Mouse (Mus musculus) intestine, embryonic 16.5 days (tissue): ENCODE results near the gene Dlat. TPM values are rescaled to one million over a fixed set of nuclear protein-coding genes. Genes with fewer than 3 reads are reported as not detected.

ENCODE experiments used
- ATAC-seq: fragments of 200-750 bp; cut with Nextera tagmentation; 2 replicates; pipeline ENCODE4 v1.8.0; 2017; ENCODE audit warnings: moderate TSS enrichment, moderate library complexity
- H3K27ac ChIP-seq: fragments of 300-500 bp; sonication (generic); 2 replicates; pipeline ENCODE4 v1.5.1; 2014; ENCODE audit warnings: mild to moderate bottlenecking, low read length
- H3K27me3 ChIP-seq: fragments of 300-500 bp; sonication (generic); replicated peaks from 2 replicates; pipeline ENCODE4 v1.6.1; 2014; ENCODE audit warnings: low read length, control low read depth, mixed read lengths; ENCODE audit not compliant: control insufficient read depth, insufficient read depth
- H3K36me3 ChIP-seq: fragments of 300-500 bp; sonication (generic); 2 replicates; pipeline ENCODE4 v1.6.1; 2014; ENCODE audit warnings: low read length, control low read depth; ENCODE audit not compliant: control insufficient read depth, insufficient read depth
- H3K4me1 ChIP-seq: fragments of 300-500 bp; sonication (generic); 2 replicates; pipeline ENCODE4 v1.6.1; 2014; ENCODE audit warnings: low read length, control low read depth, mixed read lengths; ENCODE audit not compliant: control insufficient read depth, insufficient read depth
- H3K4me2 ChIP-seq: fragments of 300-500 bp; sonication (generic); 2 replicates; pipeline ENCODE4 v1.6.1; 2014; ENCODE audit warnings: low read depth, low read length, control low read depth
- H3K4me3 ChIP-seq: fragments of 300-500 bp; sonication (generic); 2 replicates; pipeline ENCODE4 v1.5.1; 2014; ENCODE audit warnings: mild to moderate bottlenecking, low read length
- H3K9ac ChIP-seq: fragments of 300-500 bp; sonication (generic); 2 replicates; pipeline ENCODE4 v1.6.1; 2014; ENCODE audit warnings: low read depth, low read length
- H3K9me3 ChIP-seq: fragments of 300-500 bp; sonication (generic); 2 replicates; pipeline ENCODE4 v1.6.1; 2016; ENCODE audit warnings: low read length, control low read depth; ENCODE audit not compliant: control insufficient read depth
- WGBS: fragments of 180-500 bp; shearing (Covaris S2); extraction: QIAGEN DNeasy Blood & Tissue Kit; methylation state at CpG from one replicate; pipeline ENCODE4 v1.1.7; 2014; 5-methylcytosine and 5-hydroxymethylcytosine counted together
- polyA plus RNA-seq: library from polyadenylated mRNA; unstranded; fragments of >200 nt; fragmentation: Nextera tagmentation; extraction: Ambion mirVana; gene quantifications from 2 replicates; pipeline ENCODE4 v1.2.1, GENCODE M21; 2015

The Dlat gene
- polyA plus RNA-seq, result 61.0 and 63.7 TPM in 2 replicates

- peak; percentile 93 for ATAC-seq
- H3K4me2 ChIP-seq, result peak within 1 kb of the TSS; percentile 78
- peak within 1 kb of the TSS; percentile 98 for H3K4me3 ChIP-seq
- H3K27ac ChIP-seq, result peak within 1 kb of the TSS; percentile 80
- no peaks in the 10 kb centered on the region for H3K36me3 ChIP-seq
- no peaks in the 10 kb centered on the region for H3K9me3 ChIP-seq
- H3K4me1 ChIP-seq, result peaks cover 14% of the 10 kb centered on the region
- WGBS, result under 1% methylated on average over 63 of the region's 63 CpGs
- peak within 1 kb of the TSS; percentile 95 for H3K9ac ChIP-seq
- H3K27me3 ChIP-seq, result no peaks in the 10 kb centered on the region
These were observed at the start of gene Dlat for GRCm38 (mm10) chr9:50659392-50660217. Dlat (minus strand) TSS chr9:50659780.

GRCm38 (mm10) chr9:50709108-50709507 lies 49.5 kb upstream of the Dlat start:
- no peaks in the 10 kb centered on the region for H3K4me1 ChIP-seq
- no peaks in the 10 kb centered on the region for H3K27me3 ChIP-seq
- no peak for ATAC-seq
- H3K9ac ChIP-seq, result no peak overlapping the region
- WGBS, result 27% methylated on average over 2 of the region's 2 CpGs
- no peaks in the 10 kb centered on the region for H3K36me3 ChIP-seq
- no peak overlapping the region for H3K27ac ChIP-seq
- no peak overlapping the region for H3K4me3 ChIP-seq
- no peaks in the 10 kb centered on the region for H3K9me3 ChIP-seq
- H3K4me2 ChIP-seq, result no peak overlapping the region

DNA sequence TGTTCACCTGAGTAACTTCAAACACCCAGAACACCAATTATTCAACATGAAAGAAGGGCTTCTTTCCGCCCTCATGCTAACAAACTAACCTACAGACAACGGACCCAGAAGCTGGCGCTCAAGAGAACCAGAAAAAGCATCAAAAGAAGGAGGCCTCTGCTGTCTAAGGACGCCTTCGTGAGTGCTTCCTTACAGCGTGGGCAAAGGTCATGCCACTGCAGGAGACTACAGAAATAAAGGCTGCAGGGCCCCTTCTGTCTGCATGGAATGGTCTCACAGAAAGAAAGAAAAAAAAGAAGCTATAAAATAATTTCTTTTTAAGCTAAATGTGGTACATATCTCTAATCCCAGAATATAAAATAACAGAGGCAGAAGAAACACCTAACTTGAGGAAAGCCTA lies 45.3 kb upstream of the Dlat start:
- Histone ChIP-seq H3K36me3 (no peaks in the 10 kb centered on the region), H3K4me2 (no peak overlapping the region), H3K9ac (no peak overlapping the region), H3K27ac (no peak overlapping the region), H3K27me3 (no peaks in the 10 kb centered on the region), H3K4me1 (no peaks in the 10 kb centered on the region), H3K9me3 (no peaks in the 10 kb centered on the region), H3K4me3 (no peak overlapping the region)
- peak; percentile 80 for ATAC-seq
- 53% methylated on average over 6 of the region's 6 CpGs for WGBS

GRCm38 (mm10) chr9:50700921-50701691 lies 41.5 kb upstream of the Dlat start:
- Histone ChIP-seq H3K4me1 (peaks cover 10% of the 10 kb centered on the region), H3K9me3 (no peaks in the 10 kb centered on the region), H3K4me2 (no peak overlapping the region), H3K27ac (no peak overlapping the region), H3K27me3 (peaks cover 4% of the 10 kb centered on the region; the same call in 1 of the 2 replicates), H3K9ac (no peak overlapping the region), H3K4me3 (no peak overlapping the region), H3K36me3 (no peaks in the 10 kb centered on the region)
- ATAC-seq, result no peak
- WGBS, result 52% methylated on average over 11 of the region's 11 CpGs

- Histone ChIP-seq H3K27ac (no peak overlapping the region), H3K4me2 (peak overlapping the region; percentile 99), H3K9ac (peak overlapping the region; percentile 71), H3K27me3 (peaks cover 4% of the 10 kb centered on the region; the same call in 1 of the 2 replicates), H3K4me3 (peak overlapping the region; percentile 55), H3K4me1 (peaks cover 10% of the 10 kb centered on the region), H3K9me3 (no peaks in the 10 kb centered on the region), H3K36me3 (no peaks in the 10 kb centered on the region)
- peak; percentile 64 for ATAC-seq
- 1% methylated on average over 65 of the region's 70 CpGs for WGBS
These were observed 39.1 kb upstream of the Dlat start for GRCm38 (mm10) chr9:50698418-50699409.

DNA sequence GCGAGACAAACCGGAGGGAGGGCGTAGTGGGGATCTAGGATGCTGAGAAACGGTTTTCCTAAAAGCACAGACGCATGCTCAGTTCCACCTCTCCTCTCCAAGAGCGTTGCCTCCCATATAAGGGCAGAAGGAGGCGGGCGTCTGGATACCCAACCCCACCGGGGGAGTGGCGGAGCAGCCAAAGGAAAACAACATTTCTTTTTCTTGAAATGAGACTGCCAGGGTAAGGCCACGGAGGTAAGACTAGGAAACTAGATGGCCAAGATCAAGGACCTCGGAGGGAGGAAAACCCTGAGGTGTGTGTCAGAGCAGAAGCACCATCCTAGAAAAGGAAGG lies 38.1 kb upstream of the Dlat start:
- H3K4me3 ChIP-seq, result peak overlapping the region; percentile 25
- H3K36me3 ChIP-seq, result no peaks in the 10 kb centered on the region
- peak overlapping the region; percentile 51 for H3K9ac ChIP-seq
- no peak overlapping the region for H3K27ac ChIP-seq
- ATAC-seq, result peak; percentile 45; the same call in 1 of the 2 replicates
- peaks cover 4% of the 10 kb centered on the region; the same call in 1 of the 2 replicates for H3K27me3 ChIP-seq
- peaks cover 13% of the 10 kb centered on the region for H3K4me1 ChIP-seq
- H3K9me3 ChIP-seq, result no peaks in the 10 kb centered on the region
- peak overlapping the region; percentile 38 for H3K4me2 ChIP-seq
- 2% methylated on average over 12 of the region's 12 CpGs for WGBS

GRCm38 (mm10) chr9:50696851-50697705 lies 37.5 kb upstream of the Dlat start:
- H3K9ac ChIP-seq, result peak overlapping the region; percentile 51
- H3K4me2 ChIP-seq, result peak overlapping the region; percentile 38; the same call in 1 of the 2 replicates
- ATAC-seq, result no peak

DNA sequence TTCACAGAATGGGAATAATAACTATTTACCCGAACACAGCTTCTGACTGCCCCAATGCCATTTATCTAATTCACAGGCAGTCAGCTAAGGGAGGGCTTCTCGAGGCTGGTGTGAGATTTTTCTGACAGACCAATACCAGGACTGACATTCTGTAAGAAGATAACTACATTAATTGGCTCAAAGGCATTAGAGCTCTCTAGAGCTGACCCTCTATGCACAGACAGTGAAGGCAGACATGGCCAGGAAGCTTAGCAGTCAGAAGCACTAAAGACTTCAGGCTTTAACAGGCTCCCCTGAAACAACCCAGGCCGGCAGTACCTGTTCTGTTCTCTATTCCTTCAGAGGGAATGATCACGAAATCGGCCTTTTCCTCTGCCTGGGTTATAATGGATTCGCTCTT lies 35.6 kb upstream of the Dlat start:
- H3K4me1 ChIP-seq, result peaks cover 14% of the 10 kb centered on the region

More at GRCm38 (mm10) chr9:50696851-50697705, 37.5 kb upstream of the Dlat start:
- Histone ChIP-seq H3K9me3 (no peaks in the 10 kb centered on the region), H3K4me1 (peaks cover 14% of the 10 kb centered on the region), H3K4me3 (peak overlapping the region; percentile 25), H3K27ac (no peak overlapping the region), H3K27me3 (peaks cover 4% of the 10 kb centered on the region; the same call in 1 of the 2 replicates), H3K36me3 (no peaks in the 10 kb centered on the region)
- WGBS, result 53% methylated on average over 12 of the region's 12 CpGs

More for the DNA sequence above, 35.6 kb upstream of the Dlat start:
- Histone ChIP-seq H3K27me3 (peaks cover 4% of the 10 kb centered on the region; the same call in 1 of the 2 replicates), H3K36me3 (no peaks in the 10 kb centered on the region), H3K27ac (no peak overlapping the region), H3K4me2 (no peak overlapping the region), H3K4me3 (no peak overlapping the region), H3K9me3 (no peaks in the 10 kb centered on the region), H3K9ac (no peak overlapping the region)
- ATAC-seq, result no peak
- WGBS, result 84% methylated on average over 6 of the region's 6 CpGs
